Mouse (Mus musculus) heart, postnatal 0 days (tissue): ENCODE measurements around the gene Crnkl1. TPM values are rescaled to one million over a fixed set of nuclear protein-coding genes. Genes with fewer than 3 reads are reported as not detected.

Experiments used
- ATAC-seq: fragments of 200-750 bp; cut with Nextera tagmentation; 2 replicates; pipeline ENCODE4 v1.8.0; 2017; ENCODE audit warnings: low read depth, moderate number of reproducible peaks, moderate library complexity; ENCODE audit not compliant: insufficient read depth
- DNase-seq: peaks from one replicate; pipeline ENCODE4 v3.0.0-alpha.2; 2016; ENCODE audit warnings: low spot score
- H3K27ac ChIP-seq: fragments of 300-500 bp; sonication (generic); 2 replicates; pipeline ENCODE4 v1.5.1; 2014; ENCODE audit warnings: low read depth, mild to moderate bottlenecking
- H3K27me3 ChIP-seq: fragments of 300-500 bp; sonication (generic); 2 replicates; pipeline ENCODE4 v1.6.1; 2014; ENCODE audit warnings: low read length, mixed read lengths; ENCODE audit not compliant: control insufficient read depth, insufficient read depth
- H3K36me3 ChIP-seq: fragments of 300-500 bp; sonication (generic); replicated peaks from 2 replicates; pipeline ENCODE4 v1.6.1; 2014; ENCODE audit warnings: low read length, mixed read lengths; ENCODE audit not compliant: control insufficient read depth, insufficient read depth
- H3K4me1 ChIP-seq: fragments of 300-500 bp; sonication (generic); 2 replicates; pipeline ENCODE4 v1.6.1; 2014; ENCODE audit warnings: antibody characterized with exemption; ENCODE audit not compliant: control insufficient read depth, insufficient read depth
- H3K4me2 ChIP-seq: fragments of 300-500 bp; sonication (generic); 2 replicates; pipeline ENCODE4 v1.6.1; 2014; ENCODE audit warnings: low read depth, mild to moderate bottlenecking, low read length, moderate library complexity
- H3K4me3 ChIP-seq: fragments of 300-500 bp; sonication (generic); 2 replicates; pipeline ENCODE4 v1.5.1; 2014; ENCODE audit warnings: low read depth, low read length
- H3K9ac ChIP-seq: fragments of 300-500 bp; sonication (generic); replicated peaks from 2 replicates; pipeline ENCODE4 v1.6.1; 2014; ENCODE audit warnings: low read depth, low read length, mixed read lengths
- H3K9me3 ChIP-seq: fragments of 300-500 bp; sonication (generic); replicated peaks from 2 replicates; pipeline ENCODE4 v1.6.1; 2016; ENCODE audit warnings: low read length; ENCODE audit not compliant: control insufficient read depth
- CTCF ChIP-seq: IDR thresholded peaks from 2 replicates; pipeline ENCODE4 v1.5.1; 2016; ENCODE audit warnings: antibody characterized with exemption, control low read depth, low read depth
- EP300 ChIP-seq: IDR thresholded peaks from 2 replicates; pipeline ENCODE4 v1.6.1; 2016; ENCODE audit warnings: antibody characterized with exemption, low read depth
- WGBS: fragments of 180-500 bp; shearing (Covaris S2); extraction: QIAGEN DNeasy Blood & Tissue Kit; methylation state at CpG from one replicate; pipeline ENCODE4 v1.1.7; 2014; 5-methylcytosine and 5-hydroxymethylcytosine counted together
- polyA plus RNA-seq: library from polyadenylated mRNA; unstranded; fragments of >200 nt; fragmentation: Nextera tagmentation; extraction: Ambion mirVana; gene quantifications from 2 replicates; pipeline ENCODE4 v1.2.1, GENCODE M21; 2015
- total RNA-seq: library from RNA; depleted of rRNA; stranded (reverse); fragments of >200 nt; gene quantifications from 2 replicates; pipeline ENCODE4 v1.2.3, GENCODE M21; 2014; ENCODE audit warnings: low replicate concordance

Gene Crnkl1
- total and polyA plus RNA-seq, 2 experiments from 2014 or later = 9.4 to 15.5 TPM

- H3K4me1 ChIP-seq = no peaks in the 10 kb centered on the region
- 86% methylated on average over 4 of the region's 4 CpGs for WGBS
Observed at GRCm38 (mm10) chr2:145972571-145972970, 37.8 kb upstream of the Crnkl1 start.

GRCm38 (mm10) chr2:145971237-145972010, 36.6 kb upstream of the Crnkl1 start:
- H3K27me3 ChIP-seq = no peaks in the 10 kb centered on the region
- H3K36me3 ChIP-seq = no peaks in the 10 kb centered on the region
- H3K4me3 ChIP-seq = no peak overlapping the region
- no peaks in the 10 kb centered on the region for H3K4me1 ChIP-seq
- no peak for TF ChIP-seq EP300
- no peak overlapping the region for H3K9ac ChIP-seq
- WGBS = 88% methylated on average over 20 of the region's 20 CpGs
- H3K4me2 ChIP-seq = no peak overlapping the region
- no peaks in the 10 kb centered on the region for H3K9me3 ChIP-seq
- H3K27ac ChIP-seq = no peak overlapping the region
- DNase-seq (no peak), ATAC-seq (no peak)

More at GRCm38 (mm10) chr2:145972571-145972970, 37.8 kb upstream of the Crnkl1 start:
- Histone ChIP-seq H3K27ac (no peak overlapping the region), H3K4me3 (no peak overlapping the region), H3K27me3 (no peaks in the 10 kb centered on the region), H3K9ac (no peak overlapping the region), H3K36me3 (no peaks in the 10 kb centered on the region), H3K9me3 (no peaks in the 10 kb centered on the region), H3K4me2 (no peak overlapping the region)
- TF ChIP-seq EP300 (no peak), CTCF (no peak)
- ATAC-seq (no peak), DNase-seq (no peak)

- no peak overlapping the region for H3K4me2 ChIP-seq
- 75% methylated on average over 12 of the region's 12 CpGs for WGBS
- ATAC-seq = no peak
- no peak for DNase-seq
- no peak overlapping the region for H3K27ac ChIP-seq
- H3K9me3 ChIP-seq = no peaks in the 10 kb centered on the region
- TF ChIP-seq EP300 (no peak), CTCF (no peak)
- H3K27me3 ChIP-seq = no peaks in the 10 kb centered on the region
- no peak overlapping the region for H3K4me3 ChIP-seq
- no peak overlapping the region for H3K9ac ChIP-seq
- H3K36me3 ChIP-seq = no peaks in the 10 kb centered on the region
- no peaks in the 10 kb centered on the region for H3K4me1 ChIP-seq
Observed at GRCm38 (mm10) chr2:145970751-145971150, 35.9 kb upstream of the Crnkl1 start.

GRCm38 (mm10) chr2:145961861-145962260, 27.0 kb upstream of the Crnkl1 start:
- TF ChIP-seq CTCF (no peak), EP300 (no peak)
- Histone ChIP-seq H3K36me3 (no peaks in the 10 kb centered on the region), H3K4me3 (no peak overlapping the region), H3K9me3 (no peaks in the 10 kb centered on the region), H3K4me2 (no peak overlapping the region), H3K9ac (no peak overlapping the region), H3K27me3 (no peaks in the 10 kb centered on the region; the same call in 1 of the 2 replicates), H3K27ac (no peak overlapping the region), H3K4me1 (no peaks in the 10 kb centered on the region)
- no peak for DNase-seq
- ATAC-seq = no peak
- WGBS = 73% methylated on average over 5 of the region's 5 CpGs

- Histone ChIP-seq H3K4me1 (no peaks in the 10 kb centered on the region), H3K4me3 (no peak overlapping the region), H3K27me3 (no peaks in the 10 kb centered on the region; the same call in 1 of the 2 replicates), H3K36me3 (no peaks in the 10 kb centered on the region), H3K4me2 (no peak overlapping the region), H3K9ac (no peak overlapping the region), H3K9me3 (no peaks in the 10 kb centered on the region), H3K27ac (no peak overlapping the region)
- 76% methylated on average over 7 of the region's 7 CpGs for WGBS
- no peak for TF ChIP-seq CTCF
- no peak for TF ChIP-seq EP300
- ATAC-seq (no peak), DNase-seq (no peak)
Observed at GRCm38 (mm10) chr2:145958551-145958950, 23.7 kb upstream of the Crnkl1 start.

- no peaks in the 10 kb centered on the region for H3K36me3 ChIP-seq
- TF ChIP-seq EP300 = no peak
- TF ChIP-seq CTCF = no peak
- H3K27ac ChIP-seq = no peak overlapping the region
- ATAC-seq = no peak
- H3K4me3 ChIP-seq = no peak overlapping the region
- H3K4me2 ChIP-seq = no peak overlapping the region
- H3K4me1 ChIP-seq = no peaks in the 10 kb centered on the region
- no peak for DNase-seq
- no peaks in the 10 kb centered on the region for H3K9me3 ChIP-seq
- WGBS = 82% methylated on average over 6 of the region's 6 CpGs
- no peak overlapping the region for H3K9ac ChIP-seq
- H3K27me3 ChIP-seq = no peaks in the 10 kb centered on the region; the same call in 1 of the 2 replicates
Observed at GRCm38 (mm10) chr2:145958097-145958496, 23.3 kb upstream of the Crnkl1 start.
